Mouse (Mus musculus) megakaryocyte-erythroid progenitor cell, adult 5-6 weeks (primary cell): ENCODE measurements around the gene Cisd3. TPM values are rescaled to one million over a fixed set of nuclear protein-coding genes. Genes with fewer than 3 reads are reported as not detected.
"Not testable (repeated sequence)": the region's sequence is repeated elsewhere in the genome, so short reads cannot be mapped to it uniquely, and the experiment has no call there.

Source experiments
- ATAC-seq: replicated peaks from 2 replicates; pipeline ENCODE4 v1.8.0; 2016; ENCODE audit warnings: mild to moderate bottlenecking, inconsistent platforms; ENCODE audit not compliant: severe bottlenecking, poor library complexity, low FRiP score, low TSS enrichment
- total RNA-seq, 2 experiments: library from RNA; stranded (forward) in 1 of 2; stranded (reverse) in 1 of 2; fragments of 200-1000, 215-1000 nt in 1 of 2; fragments of >200 nt in 1 of 2; fragmentation: Nextera tagmentation in 1 of 2; gene quantifications; 2 replicates each; pipeline ENCODE4 v1.2.3; 2014 to 2017

The Cisd3 gene
- total RNA-seq, 2 experiments from 2014 or later, result 15.9 TPM; not detected in 1

DNA sequence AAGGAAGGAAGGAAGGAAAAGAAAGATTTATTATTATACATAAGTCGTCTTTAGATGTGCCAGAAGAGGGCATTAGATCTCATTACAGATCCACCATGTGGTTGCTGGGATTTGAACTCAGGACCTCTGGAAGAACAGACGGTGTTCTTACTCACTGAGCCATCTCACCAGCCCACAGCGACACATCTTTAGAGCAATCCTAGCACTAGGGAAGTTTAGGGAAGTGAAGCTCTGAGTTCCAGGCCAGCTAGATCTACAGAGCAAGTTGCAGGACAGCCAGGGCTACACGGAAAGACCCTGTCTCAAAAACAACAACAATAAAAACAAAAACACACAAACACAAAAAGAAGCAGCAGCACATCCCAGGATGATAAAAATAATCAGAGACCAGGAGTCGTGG is 49.2 kb downstream of the Cisd3 start:
- ATAC-seq, result not testable (repeated sequence)

DNA sequence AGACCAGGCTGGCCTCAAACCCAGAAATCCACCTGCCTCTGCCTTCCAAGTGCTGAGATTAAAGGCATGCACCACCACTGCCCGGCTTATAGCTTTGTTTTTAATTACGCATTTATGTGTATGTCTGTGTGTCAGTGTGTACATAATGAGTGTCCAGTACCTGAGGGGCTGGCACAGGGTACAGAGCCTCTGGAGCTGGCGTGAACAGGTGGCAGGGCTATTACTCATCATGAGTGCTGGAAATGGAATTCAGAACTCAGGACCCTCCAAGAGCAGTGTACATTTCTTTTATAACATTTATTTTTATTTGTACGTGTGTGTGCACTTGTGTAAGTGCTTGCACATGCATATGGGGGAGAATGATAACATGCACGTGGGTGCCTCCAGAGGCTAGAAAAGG is 51.0 kb downstream of the Cisd3 start:
- no peak for ATAC-seq

DNA sequence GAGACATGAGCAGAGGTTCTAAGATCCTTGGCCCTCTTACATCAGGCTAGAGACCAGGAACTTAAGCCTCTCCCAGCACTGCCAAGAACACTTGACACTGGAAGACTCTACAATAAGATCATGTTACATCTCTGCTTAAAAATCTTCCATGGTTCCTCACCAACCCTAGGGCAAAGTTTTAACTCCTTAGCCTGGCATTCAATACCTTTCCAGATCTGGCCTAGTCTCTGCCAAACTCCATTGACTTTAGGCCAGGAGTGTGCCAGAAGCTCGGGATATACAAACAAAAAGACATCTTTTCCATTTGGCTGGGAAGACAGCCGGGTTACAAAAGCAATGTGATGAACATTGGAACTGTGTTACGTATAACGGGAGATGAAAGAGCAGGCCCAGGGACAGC is 52.0 kb downstream of the Cisd3 start:
- no peak for ATAC-seq

Other genes with a start within 250 kb of the Cisd3 start
- not detected in 2 replicates for gene 4933428G20Rik, start 185.5 kb upstream of the Cisd3 start, total RNA-seq (2014; fragmentation: Nextera tagmentation)
- not detected in 2 replicates for gene 4933428G20Rik, start 185.5 kb upstream of the Cisd3 start, total RNA-seq (2017)
- gene Srcin1, start 109.6 kb upstream of the Cisd3 start, total RNA-seq (2014; fragmentation: Nextera tagmentation), result not detected in 2 replicates
- gene Srcin1, start 109.6 kb upstream of the Cisd3 start, total RNA-seq (2017), result not detected in 2 replicates
- gene Epop, start 56.1 kb upstream of the Cisd3 start, total RNA-seq (2014; fragmentation: Nextera tagmentation), result 2.6 and 2.9 TPM in 2 replicates
- 0.61 and 2.6 TPM in 2 replicates for gene Epop, start 56.1 kb upstream of the Cisd3 start, total RNA-seq (2017)
- gene Mllt6, start 22.4 kb upstream of the Cisd3 start, total RNA-seq (2014; fragmentation: Nextera tagmentation), result 5.4 and 6.1 TPM in 2 replicates
- gene Mllt6, start 22.4 kb upstream of the Cisd3 start, total RNA-seq (2017), result 4.8 and 5.4 TPM in 2 replicates
- gene Pcgf2, start 14.7 kb downstream of the Cisd3 start, total RNA-seq (2014; fragmentation: Nextera tagmentation), result 6.8 and 19.0 TPM in 2 replicates
- gene Pcgf2, start 14.7 kb downstream of the Cisd3 start, total RNA-seq (2017), result 0.23 and 0.28 TPM in 2 replicates
- 226 and 360 TPM in 2 replicates for gene Psmb3, start 17.6 kb downstream of the Cisd3 start, total RNA-seq (2014; fragmentation: Nextera tagmentation)
- 171 and 175 TPM in 2 replicates for gene Psmb3, start 17.6 kb downstream of the Cisd3 start, total RNA-seq (2017)
- 26.4 and 28.6 TPM in 2 replicates for gene Pip4k2b, start 58.9 kb downstream of the Cisd3 start, total RNA-seq (2014; fragmentation: Nextera tagmentation)
- 24.3 and 26.6 TPM in 2 replicates for gene Pip4k2b, start 58.9 kb downstream of the Cisd3 start, total RNA-seq (2017)
- 17.7 and 18.9 TPM in 2 replicates for gene Cwc25, start 80.7 kb downstream of the Cisd3 start, total RNA-seq (2014; fragmentation: Nextera tagmentation)
- gene Cwc25, start 80.7 kb downstream of the Cisd3 start, total RNA-seq (2017), result 20.4 and 23.3 TPM in 2 replicates
- gene 1700001P01Rik, start 90.1 kb downstream of the Cisd3 start, total RNA-seq (2014; fragmentation: Nextera tagmentation), result 0.89 TPM in 1 of 2 replicates, not detected in the other
- gene 1700001P01Rik, start 90.1 kb downstream of the Cisd3 start, total RNA-seq (2017), result 2.4 TPM in 1 of 2 replicates, not detected in the other
- gene Rpl23, start 96.6 kb downstream of the Cisd3 start, total RNA-seq (2014; fragmentation: Nextera tagmentation), result 2,091 and 2,156 TPM in 2 replicates
- gene Rpl23, start 96.6 kb downstream of the Cisd3 start, total RNA-seq (2017), result 1,518 and 2,802 TPM in 2 replicates
- 15.7 and 20.4 TPM in 2 replicates for gene Lasp1, start 113.2 kb downstream of the Cisd3 start, total RNA-seq (2014; fragmentation: Nextera tagmentation)
- 56.3 and 63.5 TPM in 2 replicates for gene Lasp1, start 113.2 kb downstream of the Cisd3 start, total RNA-seq (2017)
- gene B230217C12Rik, start 155.0 kb downstream of the Cisd3 start, total RNA-seq (2014; fragmentation: Nextera tagmentation), result 0.45 and 1.7 TPM in 2 replicates
- gene B230217C12Rik, start 155.0 kb downstream of the Cisd3 start, total RNA-seq (2017), result 0.91 TPM in 1 of 2 replicates, not detected in the other
- 0.54 and 3.2 TPM in 2 replicates for gene Fbxo47, start 198.3 kb downstream of the Cisd3 start, total RNA-seq (2014; fragmentation: Nextera tagmentation)
- 0.53 and 0.56 TPM in 2 replicates for gene Fbxo47, start 198.3 kb downstream of the Cisd3 start, total RNA-seq (2017)